Mouse (Mus musculus) stomach, postnatal 0 days (tissue): ENCODE results near the gene Lamtor2.
A peak's percentile ranks its signal among the peaks of the same experiment; 100 is the strongest.

Experiments
- CTCF ChIP-seq: IDR thresholded peaks from 2 replicates; pipeline ENCODE4 v1.5.1; 2016; ENCODE audit warnings: antibody characterized with exemption, low read depth, mild to moderate bottlenecking, moderate library complexity
- EP300 ChIP-seq: optimal IDR thresholded peaks from 2 replicates; pipeline ENCODE3; 2016; ENCODE audit warnings: antibody characterized with exemption

- peak; percentile 76 for TF ChIP-seq CTCF
- no peak for TF ChIP-seq EP300
Observed at GRCm38 (mm10) chr3:88553525-88553879, 628 bp upstream of the Lamtor2 start, which contains the start of gene Ubqln4.
